Mouse (Mus musculus) frontal cortex, adult (tissue): ENCODE measurements around the gene Spata5.
"Not testable (repeated sequence)": the region's sequence is repeated elsewhere in the genome, so short reads cannot be mapped to it uniquely, and the experiment has no call there.

Experiments used
- ATAC-seq: cut with Nextera tagmentation; 2 replicates; pipeline ENCODE4 v1.9.2; 2017; ENCODE audit warnings: mild to moderate bottlenecking, moderate library complexity, mixed read lengths; ENCODE audit not compliant: low TSS enrichment

The Spata5 gene

DNA sequence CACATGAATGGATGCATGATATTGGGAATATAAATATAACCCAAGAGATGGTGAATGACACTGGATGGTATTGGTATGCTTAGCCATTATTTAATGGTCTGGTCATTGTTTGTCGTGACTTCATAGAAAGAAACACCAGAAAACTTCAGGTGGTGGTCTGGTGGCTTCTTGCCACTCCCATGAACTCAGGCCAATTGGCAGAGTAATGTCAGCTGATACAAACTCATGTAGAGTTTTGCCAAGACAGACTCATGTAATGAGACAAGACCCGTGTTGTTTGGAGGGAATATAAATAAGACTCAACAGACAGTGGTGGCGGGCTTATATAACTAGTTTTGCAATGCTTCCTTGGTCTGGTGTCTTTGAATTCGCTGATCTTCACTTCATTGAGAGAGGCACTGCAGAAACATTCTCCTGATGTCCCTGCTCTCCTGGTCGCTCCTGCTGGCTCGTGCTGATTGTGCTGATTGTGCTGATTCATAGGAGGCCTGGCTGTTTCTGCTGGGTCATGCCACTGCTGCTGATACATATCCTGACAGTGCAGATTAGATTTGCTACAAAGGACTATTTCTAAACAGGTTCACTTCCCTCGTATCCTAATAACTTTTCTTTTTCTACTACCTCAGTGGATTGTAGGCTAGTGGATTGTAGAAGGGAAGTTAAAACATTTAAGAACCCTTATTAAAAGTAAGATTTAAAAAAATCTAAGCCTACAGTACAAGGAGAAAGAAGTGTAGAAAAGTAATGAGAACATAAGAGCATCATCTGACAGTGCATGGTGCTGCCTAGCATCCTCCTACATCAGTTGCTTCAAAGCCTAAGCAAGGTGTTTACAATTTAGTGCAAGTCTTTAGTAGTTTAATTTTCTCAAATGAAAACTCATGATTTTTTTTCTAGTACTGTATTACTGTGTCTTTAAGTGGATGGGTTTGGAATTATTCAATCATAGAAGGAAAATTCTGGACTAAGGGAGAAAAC is 90.6 kb downstream of the Spata5 start:
- ATAC-seq, result no peak

DNA sequence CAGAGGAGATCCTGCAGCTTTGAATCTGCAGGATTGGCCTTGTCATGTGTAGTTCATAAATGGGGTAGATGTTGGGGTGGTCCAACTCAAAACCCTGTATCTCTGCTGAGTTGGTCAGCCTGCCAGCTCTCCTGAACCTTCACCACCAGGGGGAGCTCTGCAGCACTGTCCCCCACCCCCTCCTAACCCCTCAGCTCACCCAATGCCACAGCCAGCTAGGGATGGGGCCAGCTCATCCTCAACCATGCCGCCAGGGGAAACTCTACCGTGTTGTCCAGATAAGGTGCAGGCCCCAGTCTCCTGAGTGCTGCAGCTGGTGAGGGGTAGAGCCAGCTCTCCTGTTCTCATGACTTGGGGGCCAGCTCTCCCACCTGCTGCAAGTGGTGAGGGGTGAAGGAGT is 95.8 kb downstream of the Spata5 start:
- no peak for ATAC-seq

DNA sequence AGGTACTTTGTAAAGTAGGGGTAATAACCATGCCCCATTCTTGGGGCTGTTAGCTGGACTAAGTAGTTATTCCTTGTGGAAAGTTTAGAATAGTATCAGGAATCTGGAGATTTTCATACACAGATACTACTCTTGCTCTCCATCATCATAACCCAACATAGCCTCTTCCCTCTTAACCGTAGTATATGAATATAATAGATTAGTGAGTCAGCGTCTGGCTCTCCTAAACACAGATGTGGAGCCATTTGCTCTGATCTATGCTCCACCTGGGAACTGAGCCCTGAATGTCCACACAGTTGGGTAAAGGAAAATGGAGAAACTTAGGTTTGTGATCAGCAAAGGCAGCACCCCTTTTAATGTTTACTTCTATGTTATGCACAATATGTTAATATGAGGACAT is 96.7 kb downstream of the Spata5 start:
- ATAC-seq, result no peak

DNA sequence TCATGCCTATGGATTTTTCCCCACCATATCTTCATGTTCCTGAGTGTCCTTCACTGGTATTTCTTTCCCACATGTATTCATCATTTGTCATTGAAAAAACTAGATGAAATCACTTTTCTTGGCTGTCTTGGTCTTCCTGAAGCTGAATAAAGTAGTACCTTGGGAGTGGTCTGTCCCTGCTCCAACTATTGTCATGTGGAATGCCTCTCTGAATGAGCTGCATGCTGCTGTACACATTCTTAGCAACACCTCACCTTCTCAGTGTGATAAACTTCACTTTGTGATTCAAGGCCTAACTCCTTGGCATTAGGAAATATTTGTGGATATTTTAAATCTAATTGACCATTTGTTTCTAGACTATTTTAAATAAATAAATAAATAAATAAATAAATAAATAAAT is 98.9 kb downstream of the Spata5 start:
- no peak for ATAC-seq

DNA sequence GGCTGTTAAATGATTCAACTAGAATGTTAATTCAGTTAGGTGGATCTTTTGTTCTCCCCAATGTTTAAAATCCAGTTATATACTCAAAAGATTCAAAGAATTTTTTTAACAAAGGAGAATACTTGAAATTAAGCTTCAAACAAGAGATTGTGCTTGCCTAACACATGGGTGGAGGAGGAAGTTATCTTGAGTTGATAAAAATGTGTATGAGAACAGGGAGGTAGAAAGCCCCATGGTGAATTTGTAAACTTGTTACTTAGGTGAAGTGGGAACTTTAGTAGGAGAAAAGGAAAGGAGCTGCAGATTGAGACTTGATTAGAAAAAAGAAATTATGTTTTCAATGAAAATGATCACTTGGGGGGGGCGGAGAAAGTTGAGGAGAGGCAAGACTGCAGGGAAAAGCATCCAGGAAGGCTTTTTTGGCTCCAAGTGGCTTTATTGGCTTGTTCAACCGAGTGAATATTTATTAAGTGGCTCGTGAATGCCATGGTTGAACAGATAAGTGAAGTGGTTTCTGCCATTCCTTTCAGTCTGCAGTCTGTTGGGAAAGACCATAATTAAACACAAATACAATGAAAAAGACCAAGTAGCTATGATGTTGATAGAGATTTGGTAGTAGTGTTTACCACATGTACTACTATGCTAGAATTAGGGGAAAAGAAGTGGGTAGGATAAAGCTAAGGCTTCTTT is 100.8 kb downstream of the Spata5 start:
- ATAC-seq, result no peak

DNA sequence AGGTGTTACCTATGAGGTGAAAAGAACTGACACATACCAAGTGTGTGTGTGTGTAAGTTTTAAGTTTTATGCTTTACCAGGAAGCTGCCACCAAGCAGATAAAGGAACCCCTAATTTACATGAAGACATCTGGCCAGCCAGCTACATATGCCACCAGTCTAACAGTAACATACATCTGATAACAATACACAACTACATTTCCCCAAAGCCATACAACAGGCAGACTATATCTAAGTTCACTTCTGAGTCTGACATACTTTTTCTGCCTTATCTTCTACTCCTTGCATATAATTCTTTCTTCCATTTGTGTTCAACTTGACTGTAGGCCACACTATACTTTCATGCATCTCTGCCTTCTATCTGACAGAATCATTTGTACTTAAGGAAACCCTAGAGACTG is 112.4 kb downstream of the Spata5 start:
- ATAC-seq, result no peak

DNA sequence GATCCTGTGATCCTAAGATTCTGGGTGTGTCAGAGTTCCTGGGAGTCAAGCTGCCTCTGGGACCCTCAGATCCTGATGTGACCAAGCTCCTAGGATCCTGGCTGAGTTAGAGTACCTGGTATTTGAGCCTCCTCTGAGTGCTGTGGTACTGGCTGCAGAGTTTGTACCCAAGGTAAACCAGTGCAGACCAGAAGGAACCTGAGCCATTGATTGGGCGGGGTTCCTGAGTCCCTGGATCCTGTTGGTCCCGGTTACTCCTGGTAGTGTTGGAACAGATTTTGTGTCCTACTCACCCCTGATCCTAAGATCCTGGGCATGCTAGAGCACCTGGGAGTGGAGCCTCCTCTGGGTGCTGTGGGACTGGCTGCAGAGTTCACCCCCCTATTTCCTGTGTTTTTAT is 121.0 kb downstream of the Spata5 start:
- not testable (repeated sequence) for ATAC-seq

DNA sequence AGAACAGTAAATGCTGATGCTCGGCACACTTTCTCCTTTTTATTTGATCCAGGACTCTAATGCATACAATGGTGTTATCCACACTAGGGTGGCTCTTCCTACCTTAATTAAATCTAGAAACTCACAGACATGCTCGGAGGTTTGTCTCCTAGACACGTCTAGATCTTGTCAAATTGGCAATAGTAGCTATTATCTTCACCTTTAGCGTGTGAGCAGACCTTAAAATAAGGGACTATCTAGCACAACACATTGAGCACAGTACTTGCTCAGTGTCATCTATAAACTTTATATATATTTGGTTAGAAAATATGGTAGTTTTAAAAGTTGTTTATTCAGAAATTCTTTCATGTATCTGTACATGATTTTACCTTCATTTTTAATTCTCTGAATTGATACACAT is 126.7 kb downstream of the Spata5 start:
- no peak for ATAC-seq

DNA sequence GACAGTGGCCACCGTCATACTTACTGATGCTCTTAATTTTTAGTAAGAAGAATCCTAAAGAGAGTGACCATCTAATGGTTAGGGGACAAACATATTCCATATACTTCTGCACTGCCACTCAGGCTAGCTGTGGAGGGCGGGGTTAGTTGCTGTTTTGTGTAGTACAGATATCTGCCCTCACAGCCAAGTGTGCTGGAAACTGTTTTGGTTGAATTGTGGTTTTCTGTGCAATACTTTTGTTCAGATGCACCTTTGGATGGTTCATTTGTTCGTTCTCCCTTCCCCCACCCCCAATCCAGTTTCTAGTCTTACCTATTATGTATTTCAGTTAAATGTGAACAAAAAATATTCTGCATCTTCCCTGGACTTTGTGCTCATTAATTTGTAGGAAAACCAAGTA is 130.5 kb downstream of the Spata5 start:
- ATAC-seq, result no peak

DNA sequence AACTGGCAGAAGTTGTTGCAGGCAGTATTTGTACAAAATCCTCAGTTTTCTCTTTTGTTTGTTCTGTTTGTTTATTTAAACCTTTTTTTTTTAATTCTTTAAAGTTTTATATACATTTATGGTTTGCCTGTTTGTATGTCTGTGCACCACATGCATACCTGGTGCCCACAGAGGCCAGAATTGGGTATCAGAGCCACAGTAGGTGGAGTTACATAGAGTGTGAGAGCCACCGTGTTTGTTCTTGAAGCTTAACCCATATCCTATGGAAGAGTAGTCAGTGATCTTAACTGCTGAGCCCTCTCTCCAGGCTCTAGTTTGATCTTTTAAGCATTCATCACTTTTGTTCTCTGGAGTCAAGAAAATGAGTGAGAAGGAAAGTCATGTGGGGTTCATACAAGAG is 130.9 kb downstream of the Spata5 start:
- ATAC-seq, result no peak

DNA sequence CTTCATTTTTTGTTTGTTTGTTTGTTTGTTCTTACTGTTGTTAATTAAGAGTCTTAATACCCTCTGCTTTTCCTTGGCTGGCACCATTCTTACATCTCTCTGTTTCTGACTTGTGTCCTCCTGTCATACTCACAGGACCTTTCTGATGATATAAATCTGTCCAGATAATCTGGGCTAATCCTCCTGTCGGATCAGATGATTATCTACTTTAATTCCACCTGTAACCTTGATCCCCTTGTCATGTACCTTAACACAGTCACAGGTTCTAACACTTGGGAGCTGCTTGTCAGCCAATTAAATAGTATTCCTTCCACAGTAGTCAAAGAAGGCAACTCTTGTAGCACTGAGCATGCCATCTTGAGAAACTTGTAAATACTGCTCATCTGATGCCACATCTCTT is 131.8 kb downstream of the Spata5 start:
- ATAC-seq, result no peak

DNA sequence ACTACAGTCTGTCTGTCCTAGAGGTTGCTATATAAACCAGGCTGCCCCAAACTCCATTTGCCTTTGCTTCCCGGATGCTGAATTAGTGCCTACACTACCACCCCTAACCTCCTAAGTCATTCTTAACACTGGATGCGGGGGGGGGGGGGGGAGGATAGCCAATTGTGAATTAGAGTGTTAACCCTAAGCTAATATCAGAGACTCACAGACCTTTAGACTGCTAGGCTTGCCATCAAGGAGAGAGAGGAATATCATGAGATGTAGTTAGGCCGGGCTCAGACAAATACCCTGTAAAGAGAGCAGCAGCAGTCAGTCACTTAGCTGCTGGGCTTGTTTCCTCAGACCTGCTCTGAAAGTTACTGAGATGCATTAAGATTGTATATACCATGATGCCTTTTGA is 132.5 kb downstream of the Spata5 start:
- ATAC-seq, result no peak

DNA sequence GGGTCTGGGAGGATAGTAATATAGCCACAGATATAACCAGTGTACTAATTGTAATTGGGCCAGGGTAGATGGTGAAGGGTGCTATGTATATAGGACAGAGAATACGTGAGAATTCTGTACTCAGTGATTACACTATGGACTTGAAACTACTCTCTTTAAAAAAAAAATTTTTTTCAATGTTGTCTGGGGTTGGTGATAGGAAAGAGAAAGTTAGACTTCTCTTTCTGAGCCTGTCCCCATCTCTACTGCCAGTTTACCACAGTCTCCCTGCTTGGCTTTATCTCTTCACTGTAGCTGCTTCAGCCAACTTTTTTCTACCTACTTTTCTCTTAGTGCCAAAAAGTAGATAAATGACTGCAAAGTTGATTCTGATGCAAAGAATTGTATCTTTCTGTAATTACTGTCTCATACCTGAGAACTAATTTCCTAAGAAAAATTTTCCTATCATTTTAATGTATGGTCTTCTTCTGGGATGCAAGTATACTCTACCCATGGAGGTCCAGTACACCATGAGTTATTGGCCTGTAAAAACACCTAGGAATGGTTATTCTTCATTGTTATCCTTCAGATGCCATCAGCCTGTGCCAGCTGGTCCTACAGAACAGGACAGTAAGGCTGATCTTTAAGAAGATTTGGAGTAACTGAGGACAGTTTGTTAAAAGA is 133.8 kb downstream of the Spata5 start:
- no peak for ATAC-seq

DNA sequence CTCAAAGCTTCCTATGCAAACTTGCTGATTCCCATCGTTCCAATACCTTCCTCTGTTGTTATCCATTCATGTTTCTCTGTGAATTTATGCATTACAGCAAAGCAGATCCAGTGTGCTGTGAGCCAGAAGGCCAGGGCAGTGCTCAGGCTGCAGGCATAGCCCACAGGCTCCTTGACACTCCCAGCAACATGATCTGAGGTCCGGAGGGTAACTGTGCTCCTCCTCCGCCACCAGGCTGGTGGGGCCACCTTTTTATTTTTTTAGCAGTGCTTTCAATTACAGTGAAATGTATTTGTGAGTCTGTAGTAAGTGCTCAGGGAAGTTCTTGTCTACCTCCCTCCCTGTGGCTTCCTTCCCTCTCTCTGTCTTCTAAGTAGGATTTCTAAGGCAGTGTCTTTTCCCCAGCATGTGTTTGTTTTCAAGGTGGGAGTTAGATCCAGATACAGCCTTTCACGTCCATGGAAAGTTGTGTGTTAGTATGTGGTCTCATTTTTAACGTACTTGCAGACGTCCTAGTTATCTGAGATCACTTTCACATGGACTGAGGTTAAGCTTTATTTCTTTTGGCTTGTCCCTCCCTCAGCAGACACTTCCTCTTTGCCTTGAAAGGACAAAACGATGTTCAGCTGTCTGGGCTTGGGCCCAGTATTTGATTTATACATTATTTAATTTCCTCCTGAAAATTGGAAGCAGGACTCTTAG is 136.9 kb downstream of the Spata5 start:
- no peak for ATAC-seq

DNA sequence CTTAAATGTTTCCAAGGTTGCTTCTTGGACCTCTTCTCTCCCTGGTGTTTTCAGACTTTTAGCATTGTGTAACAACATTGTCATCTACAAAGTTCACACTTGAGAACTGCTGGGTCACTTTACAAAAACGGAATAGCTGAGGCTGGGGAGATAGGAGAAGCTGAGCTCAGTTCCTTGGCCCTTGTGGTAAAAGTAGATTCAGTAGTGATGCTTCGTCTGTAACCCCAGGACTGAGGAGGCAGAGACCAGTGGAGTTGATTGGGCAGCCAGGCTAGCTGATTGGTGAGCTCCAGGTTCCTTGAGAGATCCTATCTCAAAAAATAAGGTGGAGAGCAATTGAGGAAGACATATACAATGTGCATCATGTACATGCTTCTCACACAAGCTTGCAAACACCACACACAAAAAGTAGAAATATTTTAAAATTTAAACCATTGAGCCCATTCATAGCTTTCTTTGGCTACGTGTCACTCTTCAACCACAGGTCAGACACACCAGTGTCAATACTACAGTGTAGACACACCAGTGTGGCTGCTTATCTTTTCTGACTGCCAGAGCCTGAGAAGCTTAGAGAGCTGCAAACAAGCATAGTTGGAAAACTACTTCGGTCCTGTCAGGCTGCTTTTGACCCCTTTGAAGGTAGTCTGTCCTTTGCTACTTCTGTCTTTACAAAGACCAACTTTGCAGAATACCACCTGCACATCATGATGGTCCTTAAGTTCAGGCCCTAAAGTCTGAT is 138.2 kb downstream of the Spata5 start:
- no peak for ATAC-seq

DNA sequence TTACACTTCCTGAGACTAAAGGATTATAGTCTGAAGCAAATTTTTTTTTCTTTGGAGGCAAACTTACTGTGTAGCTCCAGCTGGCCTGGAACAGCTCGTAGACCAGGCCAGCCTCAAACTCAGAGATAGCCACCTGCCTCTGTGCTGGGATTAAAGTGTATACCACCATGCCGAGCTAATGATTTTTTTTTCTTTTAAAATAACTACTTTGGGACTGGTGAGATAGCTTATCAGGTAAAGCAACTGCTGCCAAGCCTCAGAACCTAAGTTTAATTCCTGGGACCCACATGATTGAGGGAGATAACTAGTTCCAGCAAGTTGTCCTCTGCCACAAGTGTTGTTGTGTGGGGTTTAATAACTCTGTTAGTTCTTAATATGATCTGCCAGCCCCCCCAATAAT is 139.6 kb downstream of the Spata5 start:
- ATAC-seq, result no peak

DNA sequence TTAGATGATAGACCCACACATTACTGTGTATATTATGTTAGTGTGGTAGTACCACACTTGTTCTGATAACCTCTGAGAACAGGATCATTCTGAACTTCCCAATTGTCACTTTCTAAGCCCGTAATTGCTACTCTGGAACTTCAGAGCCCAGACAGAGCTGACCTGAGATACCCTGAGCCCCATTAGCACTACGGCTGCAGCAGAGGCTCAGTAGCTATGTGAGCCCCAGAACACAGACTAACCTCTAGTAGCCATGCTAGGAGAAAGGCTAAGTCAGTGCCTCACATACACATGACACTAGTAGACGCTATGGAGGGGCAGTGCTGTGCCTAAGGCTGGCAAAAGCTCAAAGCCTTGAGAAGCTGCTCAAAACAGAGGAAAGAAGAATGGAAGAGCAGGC is 141.8 kb downstream of the Spata5 start:
- no peak for ATAC-seq

DNA sequence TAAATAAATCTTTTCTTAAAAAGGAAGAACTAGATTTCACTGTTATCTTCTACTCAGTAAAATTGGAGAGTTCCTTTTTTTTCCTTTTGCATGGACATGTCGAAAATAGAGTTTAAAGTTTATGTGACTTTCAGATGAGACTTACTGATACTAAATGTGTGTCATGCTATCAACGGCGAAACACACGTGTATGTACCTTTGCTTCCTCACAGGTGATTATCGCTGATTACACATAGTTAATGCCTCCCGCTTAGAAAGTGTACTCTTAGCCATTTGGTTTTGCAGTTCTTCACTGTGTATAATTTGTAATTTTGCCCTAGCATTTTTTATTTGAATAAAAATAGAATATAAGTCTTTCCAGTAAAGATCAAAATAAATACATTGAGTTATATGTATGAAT is 146.4 kb downstream of the Spata5 start:
- ATAC-seq, result no peak

DNA sequence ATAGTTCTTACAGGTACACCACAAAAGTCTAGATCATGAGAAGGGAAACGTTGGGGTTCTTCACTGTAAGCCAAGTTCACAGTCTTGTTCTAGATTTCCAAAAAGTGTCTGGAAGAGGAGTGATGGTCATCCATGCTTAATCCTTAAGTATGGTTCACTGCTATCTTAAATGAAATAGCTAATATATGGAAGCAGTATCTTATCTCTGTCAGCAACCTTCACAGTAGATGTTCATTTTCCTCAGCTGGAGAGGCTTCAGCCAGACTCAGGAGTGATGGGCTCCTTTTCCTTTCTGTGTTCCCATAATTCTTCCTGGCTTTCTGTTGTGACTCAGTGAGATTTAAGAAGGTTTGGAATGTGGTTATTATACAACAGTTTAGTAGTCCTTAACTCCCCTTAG is 147.8 kb downstream of the Spata5 start:
- ATAC-seq, result no peak

DNA sequence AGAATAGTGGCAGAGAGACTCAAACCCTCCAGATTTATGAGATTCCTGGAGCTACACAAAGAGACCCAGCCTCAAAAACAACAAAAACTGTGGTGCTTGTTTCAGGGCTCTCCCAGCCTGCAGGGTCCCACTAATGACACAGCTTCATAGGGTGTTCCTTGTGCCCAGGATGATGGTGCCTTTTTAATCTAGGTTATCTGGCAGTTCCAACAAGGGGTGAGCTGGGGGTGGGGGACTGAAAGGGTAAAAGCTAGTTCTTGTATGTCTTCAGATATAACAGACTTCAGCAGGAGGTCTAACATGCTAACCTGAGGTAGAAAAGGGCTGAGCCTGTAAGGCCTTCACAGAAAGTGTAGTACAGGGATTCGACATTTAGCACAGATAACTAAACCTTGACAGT is 149.1 kb downstream of the Spata5 start:
- no peak for ATAC-seq
